Mouse (Mus musculus) cortical plate, adult 2 months (tissue): ENCODE measurements around the gene Acvrl1.

Experiments
- CTCF ChIP-seq: fragments of 200-500 bp; IDR thresholded peaks from 2 replicates; pipeline ENCODE4 v1.5.1; 2011; ENCODE audit warnings: mild to moderate bottlenecking, control low read depth, low read length; ENCODE audit not compliant: insufficient read depth; ENCODE audit errors: extremely low read depth
- POLR2A ChIP-seq: fragments of 200-500 bp; IDR thresholded peaks from 2 replicates; pipeline ENCODE4 v1.6.1; 2011; ENCODE audit warnings: mild to moderate bottlenecking, low read length, control low read depth; ENCODE audit not compliant: insufficient read depth; ENCODE audit errors: extremely low read depth

DNA sequence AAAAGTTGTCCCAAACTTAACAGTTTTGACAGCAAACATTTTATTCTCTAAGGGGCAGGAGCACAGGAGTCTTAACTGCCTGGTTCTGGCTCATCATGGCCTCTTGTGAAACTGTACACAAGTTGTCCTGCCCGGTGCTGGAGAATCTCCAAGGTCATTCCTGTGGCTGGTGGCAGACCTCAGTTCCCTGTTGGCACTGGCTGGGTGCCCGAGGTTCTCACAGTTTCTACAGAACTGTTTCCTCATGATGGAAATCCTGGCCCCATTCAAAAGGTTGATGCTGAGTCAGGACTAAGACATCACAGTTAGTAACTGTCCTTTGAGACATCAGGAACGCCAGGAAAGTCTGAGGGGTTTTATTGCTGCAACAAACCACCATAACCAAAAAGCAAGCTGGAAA is 41.4 kb upstream of the Acvrl1 start:
- no peak for TF ChIP-seq CTCF
- no peak for TF ChIP-seq POLR2A
